Mouse (Mus musculus) forebrain, embryonic 16.5 days (tissue): Measurements from ENCODE around the gene Vamp8. TPM values are rescaled to one million over a fixed set of nuclear protein-coding genes. Genes with fewer than 3 reads are reported as not detected.

Experiments used
- ATAC-seq: fragments of 200-750 bp; cut with Nextera tagmentation; 2 replicates; pipeline ENCODE4 v1.8.0; 2017; ENCODE audit warnings: mild to moderate bottlenecking, moderate library complexity
- H3K27ac ChIP-seq: fragments of 300-500 bp; sonication (generic); 2 replicates; pipeline ENCODE4 v1.5.1; 2014; ENCODE audit warnings: low read length, control low read depth
- H3K27me3 ChIP-seq: fragments of 300-500 bp; sonication (generic); replicated peaks from 2 replicates; pipeline ENCODE4 v1.6.1; 2014; ENCODE audit warnings: low read length; ENCODE audit not compliant: control insufficient read depth, insufficient read depth
- H3K36me3 ChIP-seq: fragments of 300-500 bp; sonication (generic); 2 replicates; pipeline ENCODE4 v1.6.1; 2014; ENCODE audit not compliant: control insufficient read depth, insufficient read depth
- H3K4me1 ChIP-seq: fragments of 300-500 bp; sonication (generic); replicated peaks from 2 replicates; pipeline ENCODE4 v1.6.1; 2014; ENCODE audit warnings: low read length; ENCODE audit not compliant: control insufficient read depth, insufficient read depth
- H3K4me2 ChIP-seq: fragments of 300-500 bp; sonication (generic); 2 replicates; pipeline ENCODE4 v1.6.1; 2014; ENCODE audit warnings: mild to moderate bottlenecking, low read length, control low read depth
- H3K4me3 ChIP-seq: fragments of 300-500 bp; sonication (generic); replicated peaks from 2 replicates; pipeline ENCODE4 v1.5.1; 2014; ENCODE audit warnings: mild to moderate bottlenecking, low read length, control low read depth
- H3K9ac ChIP-seq: fragments of 300-500 bp; sonication (generic); replicated peaks from 2 replicates; pipeline ENCODE4 v1.6.1; 2014; ENCODE audit warnings: low read depth, low read length, control low read depth
- H3K9me3 ChIP-seq: fragments of 300-500 bp; sonication (generic); 2 replicates; pipeline ENCODE4 v1.6.1; 2016; ENCODE audit warnings: low read length; ENCODE audit not compliant: control insufficient read depth
- WGBS: fragments of 180-500 bp; shearing (Covaris S2); extraction: QIAGEN DNeasy Blood & Tissue Kit; methylation state at CpG from one replicate; pipeline ENCODE4 v1.1.7; 2014; 5-methylcytosine and 5-hydroxymethylcytosine counted together
- polyA plus RNA-seq: library from polyadenylated mRNA; unstranded; fragments of >200 nt; fragmentation: Nextera tagmentation; extraction: Ambion mirVana; gene quantifications from 2 replicates; pipeline ENCODE4 v1.2.1, GENCODE M21; 2015

Gene Vamp8
- polyA plus RNA-seq, 1 experiment from 2014 or later: 14.4 TPM

GRCm38 (mm10) chr6:72367460-72367974, 23.0 kb downstream of the Vamp8 start:
- H3K36me3 ChIP-seq: no peaks in the 10 kb centered on the region
- no peaks in the 10 kb centered on the region for H3K9me3 ChIP-seq
- no peak overlapping the region for H3K27ac ChIP-seq
- H3K4me3 ChIP-seq: no peak overlapping the region
- no peak for ATAC-seq
- H3K27me3 ChIP-seq: no peaks in the 10 kb centered on the region
- 77% methylated on average over 4 of the region's 4 CpGs for WGBS
- no peak overlapping the region for H3K9ac ChIP-seq
- H3K4me2 ChIP-seq: no peak overlapping the region
- H3K4me1 ChIP-seq: peaks cover 5% of the 10 kb centered on the region; the same call in 1 of the 2 replicates

- WGBS: 74% methylated on average over 4 of the region's 4 CpGs
- Histone ChIP-seq H3K4me1 (peaks cover 5% of the 10 kb centered on the region; the same call in 1 of the 2 replicates), H3K36me3 (no peaks in the 10 kb centered on the region), H3K9me3 (no peaks in the 10 kb centered on the region), H3K27me3 (no peaks in the 10 kb centered on the region), H3K4me3 (no peak within 1 kb of the TSS), H3K9ac (no peak within 1 kb of the TSS), H3K27ac (no peak within 1 kb of the TSS), H3K4me2 (no peak within 1 kb of the TSS)
- ATAC-seq: no peak
Measured at GRCm38 (mm10) chr6:72366844-72367443, 23.6 kb downstream of the Vamp8 start, which contains the start of gene Rnf181. Gene Rnf181, minus strand, starts transcription at chr6:72366956.

- Histone ChIP-seq H3K9ac (no peak overlapping the region), H3K4me1 (peaks cover 10% of the 10 kb centered on the region), H3K4me3 (no peak overlapping the region), H3K27ac (no peak overlapping the region), H3K9me3 (no peaks in the 10 kb centered on the region), H3K36me3 (no peaks in the 10 kb centered on the region), H3K27me3 (no peaks in the 10 kb centered on the region), H3K4me2 (no peak overlapping the region)
- ATAC-seq: no peak
- WGBS: 71% methylated on average over 3 of the region's 3 CpGs
Measured at GRCm38 (mm10) chr6:72366304-72366703, 24.2 kb downstream of the Vamp8 start.

- no peaks in the 10 kb centered on the region for H3K27me3 ChIP-seq
- WGBS: 66% methylated on average over 6 of the region's 6 CpGs
- H3K4me2 ChIP-seq: no peak overlapping the region
- H3K9ac ChIP-seq: no peak overlapping the region
- no peak overlapping the region for H3K27ac ChIP-seq
- no peak for ATAC-seq
- no peaks in the 10 kb centered on the region for H3K36me3 ChIP-seq
- no peaks in the 10 kb centered on the region for H3K9me3 ChIP-seq
- no peak overlapping the region for H3K4me3 ChIP-seq
- peaks cover 21% of the 10 kb centered on the region for H3K4me1 ChIP-seq
Measured at GRCm38 (mm10) chr6:72364985-72365384, 25.5 kb downstream of the Vamp8 start.

DNA sequence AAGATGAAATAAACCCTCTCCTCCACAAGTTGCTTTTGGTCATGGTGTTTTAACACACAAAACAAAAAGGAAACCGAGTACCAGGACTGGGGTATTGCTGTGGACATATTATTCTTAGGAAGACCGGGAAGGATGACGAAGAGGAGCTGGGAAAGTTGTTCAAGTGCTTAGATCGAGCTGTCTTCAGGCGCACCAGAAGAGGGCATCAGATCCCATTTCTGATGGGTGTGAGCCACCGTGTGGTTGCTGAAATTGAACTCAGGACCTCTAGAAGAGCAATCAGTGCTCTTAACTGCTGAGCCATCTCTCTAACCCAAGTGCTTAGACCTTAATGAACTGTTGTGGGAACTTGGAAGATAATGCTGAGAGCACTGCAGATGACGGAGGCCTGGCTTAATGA, 26.5 kb downstream of the Vamp8 start:
- ATAC-seq: no peak
- H3K9ac ChIP-seq: no peak overlapping the region
- no peak overlapping the region for H3K4me3 ChIP-seq
- no peak overlapping the region for H3K27ac ChIP-seq
- H3K36me3 ChIP-seq: peaks cover 4% of the 10 kb centered on the region; the same call in 1 of the 2 replicates
- no peak overlapping the region for H3K4me2 ChIP-seq
- 47% methylated on average over 7 of the region's 7 CpGs for WGBS
- peaks cover 21% of the 10 kb centered on the region for H3K4me1 ChIP-seq
- H3K9me3 ChIP-seq: no peaks in the 10 kb centered on the region
- H3K27me3 ChIP-seq: no peaks in the 10 kb centered on the region

DNA sequence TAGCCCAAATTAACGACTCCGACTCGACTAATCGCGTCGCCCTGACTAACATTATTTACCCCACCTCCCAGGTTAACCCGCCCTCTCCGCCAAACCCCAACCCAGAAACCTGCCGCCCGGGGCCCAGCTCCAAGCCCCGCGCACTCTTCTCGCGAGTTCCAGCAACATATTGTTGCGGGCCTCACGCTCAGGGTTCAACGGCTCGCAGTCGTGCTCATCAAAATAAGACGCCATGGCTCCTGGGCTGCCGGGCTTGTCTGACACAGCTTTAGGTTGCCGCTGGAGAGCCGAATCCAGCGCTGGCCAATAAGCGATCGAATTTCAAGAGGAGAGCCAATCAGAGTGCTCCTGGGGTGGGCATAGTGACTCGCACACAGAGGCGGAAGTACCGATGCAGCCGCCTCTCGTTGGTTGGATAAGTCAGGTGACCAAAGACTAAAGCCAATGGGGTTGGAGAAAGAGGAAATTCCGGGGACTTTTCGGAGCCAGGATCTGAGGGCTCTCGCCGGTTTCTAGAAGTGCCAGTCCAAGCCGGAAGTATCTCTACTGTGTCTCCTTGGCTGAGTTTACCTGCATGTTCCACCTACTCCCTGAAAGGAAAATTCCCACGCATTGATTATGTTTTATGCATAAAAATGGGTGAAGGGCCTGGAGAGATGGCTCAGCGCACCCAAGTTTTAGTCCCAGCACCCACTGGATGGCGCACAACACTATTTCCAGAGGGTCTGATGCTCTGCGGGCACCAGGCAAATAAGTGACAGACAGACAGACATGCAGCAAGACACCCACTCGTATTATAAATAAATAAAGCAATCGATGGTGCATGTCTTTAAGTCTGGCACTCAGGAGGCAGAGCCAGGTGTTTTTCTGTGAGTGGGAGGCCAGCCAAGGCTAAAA, 28.1 kb downstream of the Vamp8 start:
- H3K36me3 ChIP-seq: peaks cover 11% of the 10 kb centered on the region; the same call in 1 of the 2 replicates
- ATAC-seq: peak; percentile 99
- H3K4me1 ChIP-seq: peaks cover 21% of the 10 kb centered on the region
- H3K9ac ChIP-seq: peak overlapping the region; percentile 67
- H3K9me3 ChIP-seq: no peaks in the 10 kb centered on the region
- peak overlapping the region; percentile 68 for H3K27ac ChIP-seq
- peak overlapping the region; percentile 60 for H3K4me3 ChIP-seq
- H3K4me2 ChIP-seq: peak overlapping the region; percentile 83
- H3K27me3 ChIP-seq: no peaks in the 10 kb centered on the region
- WGBS: under 1% methylated on average over 42 of the region's 42 CpGs

DNA sequence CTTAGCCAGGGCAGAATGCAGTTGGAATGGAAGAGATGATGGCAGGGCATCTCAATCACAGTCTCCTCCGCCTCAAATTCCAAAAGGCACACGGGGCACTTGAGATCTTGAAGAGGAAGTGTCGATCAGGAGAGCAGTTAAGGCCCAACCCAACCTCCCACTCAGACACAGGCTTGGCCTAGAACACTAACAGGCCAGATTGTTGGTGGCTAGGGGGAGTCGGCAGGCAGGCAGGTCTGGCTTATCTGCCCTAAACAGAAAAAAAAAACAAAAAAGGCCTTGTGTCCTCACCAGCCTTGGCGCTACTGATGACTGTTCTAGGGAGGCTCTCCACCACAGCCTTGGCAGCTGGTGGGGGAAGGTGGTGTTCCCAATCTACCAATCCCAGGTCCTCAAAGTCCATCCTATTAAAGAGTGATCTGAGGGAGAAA, 29.4 kb downstream of the Vamp8 start:
- 79% methylated on average over 5 of the region's 5 CpGs for WGBS
- peak overlapping the region; percentile 60 for H3K4me3 ChIP-seq
- H3K4me1 ChIP-seq: peaks cover 26% of the 10 kb centered on the region
- H3K9me3 ChIP-seq: no peaks in the 10 kb centered on the region
- no peak for ATAC-seq
- no peak overlapping the region for H3K27ac ChIP-seq
- H3K4me2 ChIP-seq: peak overlapping the region; percentile 83
- peaks cover 11% of the 10 kb centered on the region; the same call in 1 of the 2 replicates for H3K36me3 ChIP-seq
- H3K9ac ChIP-seq: 0 out of 2 replicates have a peak overlapping the region, but pooled peaks have one; percentile 67
- H3K27me3 ChIP-seq: no peaks in the 10 kb centered on the region

GRCm38 (mm10) chr6:72360599-72360935, 29.9 kb downstream of the Vamp8 start:
- Histone ChIP-seq H3K4me2 (no peak overlapping the region), H3K27me3 (no peaks in the 10 kb centered on the region), H3K36me3 (peaks cover 11% of the 10 kb centered on the region; the same call in 1 of the 2 replicates), H3K4me3 (no peak overlapping the region), H3K9ac (no peak overlapping the region), H3K4me1 (peaks cover 32% of the 10 kb centered on the region), H3K9me3 (no peaks in the 10 kb centered on the region), H3K27ac (no peak overlapping the region)
- WGBS: 66% methylated on average over 7 of the region's 7 CpGs
- ATAC-seq: no peak

DNA sequence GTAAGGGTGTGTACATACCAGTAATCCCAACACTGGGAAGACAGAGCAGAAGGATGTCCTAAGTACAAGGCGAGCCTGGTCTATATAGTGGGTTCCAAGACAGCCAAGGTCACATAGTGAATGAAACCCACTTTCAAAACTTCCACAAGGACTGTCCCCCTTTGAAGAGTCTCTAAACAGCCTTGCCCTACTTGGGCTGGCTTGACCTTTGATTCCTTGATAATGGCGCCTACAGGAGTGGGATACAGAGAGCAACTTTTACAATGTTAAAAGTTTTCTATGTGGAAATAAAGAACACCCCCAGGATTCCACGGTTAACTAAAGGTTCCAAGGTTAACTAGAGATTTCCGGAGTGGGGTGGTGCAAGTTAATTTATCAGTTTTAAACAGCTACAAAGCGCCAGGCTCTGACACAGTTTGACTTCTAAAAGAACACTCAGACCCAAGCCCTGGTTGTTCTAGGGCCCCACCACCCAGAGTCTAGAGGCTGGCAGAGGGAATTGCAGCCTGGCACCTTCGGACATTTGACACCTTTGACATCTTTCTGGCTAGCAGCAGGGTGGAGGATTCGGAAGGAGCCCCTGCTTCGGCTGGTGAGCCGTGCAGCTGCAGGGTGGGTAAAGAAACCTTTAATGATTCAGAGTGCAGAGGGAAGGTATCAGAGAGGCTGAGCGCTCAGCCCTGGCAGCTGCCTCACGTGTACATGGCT, 30.5 kb downstream of the Vamp8 start:
- H3K27ac ChIP-seq: no peak overlapping the region
- no peaks in the 10 kb centered on the region for H3K9me3 ChIP-seq
- H3K4me3 ChIP-seq: no peak overlapping the region
- 82% methylated on average over 11 of the region's 11 CpGs for WGBS
- peaks cover 32% of the 10 kb centered on the region for H3K4me1 ChIP-seq
- H3K4me2 ChIP-seq: no peak overlapping the region
- no peak for ATAC-seq
- no peak overlapping the region for H3K9ac ChIP-seq
- H3K36me3 ChIP-seq: peaks cover 11% of the 10 kb centered on the region; the same call in 1 of the 2 replicates
- H3K27me3 ChIP-seq: no peaks in the 10 kb centered on the region
